Mouse (Mus musculus) cortical plate, adult 2 months (tissue): Measurements from ENCODE around the gene 2900026A02Rik. TPM values are rescaled to one million over a fixed set of nuclear protein-coding genes. Genes with fewer than 3 reads are reported as not detected.

Experiments used
- H3K27ac ChIP-seq: fragments of 200-500 bp; 2 replicates; pipeline ENCODE4 v1.5.1; 2012; ENCODE audit warnings: low read length, control low read depth, inconsistent platforms; ENCODE audit not compliant: insufficient read depth
- H3K4me1 ChIP-seq: fragments of 200-500 bp; 2 replicates; pipeline ENCODE4 v1.6.1; 2011; ENCODE audit warnings: low read length; ENCODE audit not compliant: control insufficient read depth, insufficient read depth
- H3K4me3 ChIP-seq: fragments of 200-500 bp; 2 replicates; pipeline ENCODE4 v1.5.1; 2011; ENCODE audit warnings: mild to moderate bottlenecking, low read length, control low read depth; ENCODE audit not compliant: insufficient read depth
- CTCF ChIP-seq: fragments of 200-500 bp; IDR thresholded peaks from 2 replicates; pipeline ENCODE4 v1.5.1; 2011; ENCODE audit warnings: mild to moderate bottlenecking, control low read depth, low read length; ENCODE audit not compliant: insufficient read depth; ENCODE audit errors: extremely low read depth
- POLR2A ChIP-seq: fragments of 200-500 bp; IDR thresholded peaks from 2 replicates; pipeline ENCODE4 v1.6.1; 2011; ENCODE audit warnings: mild to moderate bottlenecking, low read length, control low read depth; ENCODE audit not compliant: insufficient read depth; ENCODE audit errors: extremely low read depth
- polyA plus RNA-seq: library from polyadenylated mRNA; depleted of rRNA; stranded (reverse); fragments of >200 nt; gene quantifications from 2 replicates; pipeline ENCODE4 v1.2.3, GENCODE M21; 2012

2900026A02Rik gene
- polyA plus RNA-seq, 1 experiment = 25.4 TPM

- Histone ChIP-seq H3K4me1 (0 out of 2 replicates have a peak, but pooled peaks cover 2% of the 10 kb centered on the region), H3K27ac (peak overlapping the region; percentile 66; the same call in 1 of the 2 replicates), H3K4me3 (no peak overlapping the region)
- TF ChIP-seq CTCF = no peak
- TF ChIP-seq POLR2A = no peak
Measured at GRCm38 (mm10) chr5:113133080-113133491, 88.0 kb downstream of the 2900026A02Rik start.

DNA sequence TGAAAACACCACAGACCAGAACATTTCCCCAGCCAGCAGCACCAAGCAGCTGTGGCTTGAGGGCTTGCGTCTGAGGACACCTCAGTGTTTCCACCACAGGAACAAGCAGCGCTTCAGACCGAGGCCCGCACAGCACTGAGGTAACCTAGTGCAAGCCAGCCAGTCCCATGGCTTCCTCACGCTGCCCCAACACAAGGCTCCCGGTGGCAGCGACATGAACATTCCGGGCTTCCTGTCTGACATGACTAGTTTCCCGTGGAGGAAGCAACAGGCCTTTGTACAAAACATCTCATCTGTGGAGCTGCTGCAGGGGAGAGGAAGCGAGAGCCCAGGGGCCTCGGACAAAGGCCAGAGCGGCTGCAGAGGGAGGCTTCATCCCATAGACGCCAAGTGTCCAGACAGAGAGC, 88.4 kb downstream of the 2900026A02Rik start:
- TF ChIP-seq POLR2A = no peak
- TF ChIP-seq CTCF = no peak

GRCm38 (mm10) chr5:113128426-113128825, 92.6 kb downstream of the 2900026A02Rik start:
- Histone ChIP-seq H3K27ac (no peak overlapping the region), H3K4me1 (0 out of 2 replicates have a peak, but pooled peaks cover 2% of the 10 kb centered on the region), H3K4me3 (no peak overlapping the region)
- no peak for TF ChIP-seq CTCF
- no peak for TF ChIP-seq POLR2A

More for the DNA sequence above, 88.4 kb downstream of the 2900026A02Rik start:
- Histone ChIP-seq H3K4me1 (0 out of 2 replicates have a peak, but pooled peaks cover 2% of the 10 kb centered on the region), H3K4me3 (no peak overlapping the region), H3K27ac (peak overlapping the region; percentile 79)

DNA sequence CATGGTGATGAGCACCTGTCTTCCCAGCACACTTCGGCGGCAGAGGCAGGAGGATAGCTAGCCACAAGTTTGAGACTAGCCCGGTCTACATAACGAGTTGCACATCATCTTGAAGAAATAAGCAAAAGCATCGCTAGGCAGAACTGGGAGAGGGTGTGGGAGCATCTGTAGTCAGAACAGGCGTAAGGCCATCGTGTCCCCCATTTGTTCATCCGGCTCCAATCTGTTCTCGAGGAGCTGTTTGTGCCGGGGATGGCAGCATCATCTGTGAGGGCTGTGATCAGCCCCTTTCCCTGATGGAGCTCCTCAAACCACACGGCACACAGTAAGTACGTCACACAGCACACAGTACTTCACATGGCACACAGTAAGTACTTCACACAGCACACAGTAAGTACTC, 94.6 kb downstream of the 2900026A02Rik start:
- H3K27ac ChIP-seq = no peak overlapping the region
- TF ChIP-seq CTCF = no peak
- TF ChIP-seq POLR2A = no peak
- no peak overlapping the region for H3K4me3 ChIP-seq
- H3K4me1 ChIP-seq = peaks cover 6% of the 10 kb centered on the region; the same call in 1 of the 2 replicates

GRCm38 (mm10) chr5:113123693-113124092, 97.3 kb downstream of the 2900026A02Rik start:
- H3K4me1 ChIP-seq = peaks cover 16% of the 10 kb centered on the region
- no peak overlapping the region for H3K27ac ChIP-seq
- TF ChIP-seq CTCF (no peak), POLR2A (no peak)
- H3K4me3 ChIP-seq = no peak overlapping the region

GRCm38 (mm10) chr5:113122326-113123054, 98.5 kb downstream of the 2900026A02Rik start:
- H3K4me3 ChIP-seq = no peak overlapping the region
- no peak overlapping the region for H3K27ac ChIP-seq
- TF ChIP-seq POLR2A (no peak), CTCF (no peak)
- H3K4me1 ChIP-seq = peaks cover 16% of the 10 kb centered on the region

GRCm38 (mm10) chr5:113121591-113121875, 99.5 kb downstream of the 2900026A02Rik start:
- no peak for TF ChIP-seq CTCF
- TF ChIP-seq POLR2A = no peak
- Histone ChIP-seq H3K4me3 (no peak overlapping the region), H3K27ac (no peak overlapping the region), H3K4me1 (peaks cover 15% of the 10 kb centered on the region)

DNA sequence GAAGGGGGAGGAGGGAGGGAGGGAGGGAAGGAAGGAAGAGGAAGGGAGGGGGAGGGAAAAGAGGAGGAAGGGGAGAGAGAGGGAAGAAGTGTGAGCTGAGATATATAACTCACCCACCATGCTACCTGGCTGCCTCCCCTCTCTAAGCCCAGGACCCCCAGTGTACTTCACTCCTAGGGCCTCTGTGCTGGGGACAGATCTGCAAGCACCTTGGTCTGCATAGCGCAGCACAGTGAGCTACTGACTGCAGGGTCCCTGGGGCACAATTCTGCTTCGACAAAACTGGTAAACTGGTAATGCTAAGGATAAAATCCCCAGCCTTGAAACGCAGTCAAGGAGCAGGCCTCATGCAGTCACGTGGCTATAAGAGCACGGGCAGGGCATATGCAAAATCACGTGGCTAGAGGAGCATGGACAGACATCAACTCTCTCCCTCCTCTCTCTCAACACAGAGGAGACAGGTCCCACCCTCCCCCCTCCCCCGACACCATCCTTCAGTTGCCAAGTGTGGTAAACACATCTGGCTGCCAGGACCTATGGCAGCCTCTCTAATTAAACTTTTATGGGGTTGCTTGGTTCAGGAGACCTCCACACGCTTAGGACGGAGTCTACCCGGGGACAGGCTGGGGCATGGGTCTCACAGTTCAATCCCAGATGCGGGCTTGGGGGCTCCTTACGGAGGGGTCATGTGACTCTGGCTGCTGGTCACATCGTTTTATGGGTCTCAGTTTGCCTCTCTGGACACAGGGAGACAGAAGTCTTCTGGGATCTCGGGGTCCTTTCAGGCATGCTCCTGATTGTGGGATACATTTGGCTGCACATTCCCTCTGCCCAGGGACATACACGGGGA, 100.1 kb downstream of the 2900026A02Rik start:
- Histone ChIP-seq H3K4me1 (peaks cover 17% of the 10 kb centered on the region), H3K4me3 (no peak overlapping the region), H3K27ac (no peak overlapping the region)
- no peak for TF ChIP-seq POLR2A
- TF ChIP-seq CTCF = no peak

DNA sequence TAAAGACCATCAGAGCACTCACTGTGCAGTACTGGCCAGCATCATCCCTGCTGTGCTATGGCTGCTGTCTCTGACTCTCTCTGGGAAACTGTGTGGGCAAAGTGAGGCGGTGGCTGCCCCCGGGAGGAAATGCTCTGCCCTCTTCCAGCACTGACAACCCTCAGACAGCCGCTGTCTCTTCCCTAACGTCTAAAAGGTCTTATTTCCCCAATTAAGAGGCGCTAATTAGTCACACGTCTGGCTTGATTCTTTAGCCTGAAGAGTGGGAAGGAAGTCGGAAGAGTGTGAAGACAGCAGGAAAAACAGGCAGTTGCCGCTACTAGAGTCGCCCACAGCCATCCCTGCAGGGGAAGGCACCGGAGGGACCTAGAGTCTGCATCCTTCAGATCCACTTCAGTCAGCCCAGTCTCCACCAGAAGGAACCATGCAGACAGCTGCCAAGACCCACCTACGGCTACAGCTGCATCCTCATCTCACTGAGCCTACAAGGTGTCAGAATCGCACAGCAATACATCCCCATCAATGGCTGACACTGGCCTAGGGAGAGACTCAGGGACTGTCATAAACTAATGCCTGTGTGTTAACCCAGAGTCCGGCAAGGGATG, 101.1 kb downstream of the 2900026A02Rik start:
- TF ChIP-seq CTCF (no peak), POLR2A (no peak)

More for the DNA sequence above, 101.1 kb downstream of the 2900026A02Rik start:
- Histone ChIP-seq H3K4me3 (no peak overlapping the region), H3K4me1 (peaks cover 17% of the 10 kb centered on the region), H3K27ac (no peak overlapping the region)
